Mouse (Mus musculus) brain, adult 10 weeks (tissue): Measurements from ENCODE around the gene Scgb2b11. TPM values are rescaled to one million over a fixed set of nuclear protein-coding genes. Genes with fewer than 3 reads are reported as not detected.

Experiments used
- polyA plus RNA-seq: library from polyadenylated mRNA; stranded (reverse); fragments of 350-450 nt; fragmentation: Illumina TruSeq; extraction: RNeasy Lipid Tissue Mini Kit (QIAGEN cat#74804); gene quantifications from one replicate; pipeline ENCODE4 v1.2.3, GENCODE M21; 2015; ENCODE audit warnings: low read depth, low replicate concordance

Gene Scgb2b11
- polyA plus RNA-seq = not detected

GRCm38 (mm10) chr7:32211045-32211444 lies at the start of gene Scgb2b11:
Gene Scgb2b11, minus strand, starts transcription at chr7:32211145.

DNA sequence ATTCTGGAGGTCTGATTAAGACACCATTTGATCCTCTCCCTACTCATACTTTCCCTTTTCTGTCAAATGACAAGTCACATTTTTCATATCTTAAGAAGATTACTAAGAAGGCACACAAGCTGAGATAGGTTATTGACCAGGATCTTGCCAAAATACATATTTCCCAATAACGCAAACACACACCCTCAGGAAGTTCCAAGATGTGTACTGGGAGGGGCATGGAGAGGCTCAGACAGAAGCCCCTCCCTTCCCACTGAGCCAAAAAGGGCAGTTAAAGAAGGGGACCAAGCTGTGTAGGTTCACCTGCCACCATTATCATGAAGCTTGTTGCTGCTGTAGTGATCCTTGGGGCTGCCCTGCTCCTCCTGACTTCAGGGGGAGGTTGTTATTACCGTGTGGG lies 11.6 kb upstream of the Scgb2b11 start, which contains the start of gene Scgb1b11:
Gene Scgb1b11, plus strand, starts transcription at position 301 of the 400 bp plus-strand sequence.

Other genes with a start within 250 kb of the Scgb2b11 start
- gene Scgb1b10, start 110.3 kb downstream of the Scgb2b11 start, polyA plus RNA-seq = not detected
- not detected for gene Scgb1b11, start 11.7 kb upstream of the Scgb2b11 start, polyA plus RNA-seq
- not detected for gene Scgb2b12, start 116.1 kb upstream of the Scgb2b11 start, polyA plus RNA-seq
- not detected for gene Scgb1b12, start 123.0 kb upstream of the Scgb2b11 start, polyA plus RNA-seq
- gene Scgb1b29, start 230.4 kb upstream of the Scgb2b11 start, polyA plus RNA-seq = not detected